Mouse (Mus musculus): ENCODE measurements around the gene Ift46. TPM values are rescaled to one million over a fixed set of nuclear protein-coding genes. Genes with fewer than 3 reads are reported as not detected.

Ift46 gene
- 23.6 and 24.5 TPM in 2 replicates for polyA plus RNA-seq (2015; fragmentation: Nextera tagmentation; extraction: Ambion mirVana)

DNA sequence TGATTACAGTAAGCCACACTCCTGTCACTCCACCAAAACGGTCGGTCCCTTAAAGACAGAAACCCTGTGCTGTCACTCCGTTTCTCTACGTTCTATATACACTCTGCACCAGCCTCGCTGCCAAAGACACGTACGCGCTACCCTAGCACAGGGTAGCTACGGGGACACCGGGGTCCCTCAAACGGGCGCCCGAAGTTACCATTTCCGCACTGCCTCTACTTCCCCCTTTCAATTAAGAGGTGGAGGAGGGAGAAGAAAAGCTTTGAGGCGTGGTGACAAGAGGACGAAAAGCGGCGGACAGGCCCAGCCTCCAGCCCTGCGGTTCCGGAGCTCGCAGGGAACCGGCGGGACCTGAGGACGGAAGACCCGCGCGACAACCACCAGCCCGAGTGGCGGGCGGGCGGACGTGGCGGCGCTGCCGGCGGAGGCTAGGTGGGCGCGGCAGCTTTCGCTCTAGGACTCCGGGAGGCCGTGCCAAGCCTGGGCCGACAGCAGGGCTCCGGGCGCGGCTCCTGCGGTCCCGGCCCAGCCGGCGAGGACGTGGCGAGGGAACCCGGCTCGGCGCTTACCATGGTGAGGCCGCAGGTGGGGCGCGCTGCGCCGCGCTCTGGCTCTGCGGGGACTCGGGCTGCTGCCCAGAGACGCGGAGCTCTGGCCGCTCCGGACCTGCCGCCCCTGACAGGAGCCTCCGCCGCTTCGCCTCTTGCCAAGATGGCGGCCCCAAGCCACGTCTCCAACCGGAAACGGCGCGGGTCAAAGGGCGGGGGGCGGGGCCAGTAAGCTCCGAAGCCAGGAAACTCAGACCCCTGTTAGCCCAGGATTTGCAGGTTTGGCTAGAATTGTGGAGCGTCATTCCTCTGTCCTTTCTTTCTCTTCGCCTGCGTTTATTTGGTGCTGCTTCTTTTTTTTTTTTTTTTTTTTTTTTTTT is at the start of gene Ift46, which contains the start of gene Arcn1:
Gene Ift46 (plus strand): TSS at position 808 of the 928 bp plus-strand sequence.
Gene Arcn1 (minus strand): TSS at position 745 of the 928 bp plus-strand sequence.
- Histone ChIP-seq H3K9me3 (ENCODE audit: low read length) (no peaks in the 10 kb centered on the region), H3K27ac (ENCODE audit: low read depth) (peak within 1 kb of the TSS; percentile 98), H3K27me3 (ENCODE audit: insufficient read depth, low read length) (no peaks in the 10 kb centered on the region), H3K4me3 (ENCODE audit: low read depth, low read length) (peak within 1 kb of the TSS; percentile 98), H3K36me3 (replicated peaks; ENCODE audit: insufficient read depth, low read length) (no peaks in the 10 kb centered on the region), H3K4me1 (ENCODE audit: insufficient read depth) (peaks cover 24% of the 10 kb centered on the region), H3K9ac (replicated peaks) (peak within 1 kb of the TSS; percentile 98), H3K4me2 (ENCODE audit: low read depth, low read length) (peak within 1 kb of the TSS; percentile 79)
- TF ChIP-seq CTCF (IDR thresholded peaks at IDR 0.05; ENCODE audit: low read depth), result no peak; the same call in 1 of the 2 replicates
- TF ChIP-seq EP300 (IDR thresholded peaks at IDR 0.05; ENCODE audit: low read depth), result no peak
- DNase-seq (peak; percentile 94), ATAC-seq (peak; percentile 92)
- WGBS (ENCODE audit: insufficient replicate concordance), result 1% methylated on average over 79 of the region's 82 CpGs

DNA sequence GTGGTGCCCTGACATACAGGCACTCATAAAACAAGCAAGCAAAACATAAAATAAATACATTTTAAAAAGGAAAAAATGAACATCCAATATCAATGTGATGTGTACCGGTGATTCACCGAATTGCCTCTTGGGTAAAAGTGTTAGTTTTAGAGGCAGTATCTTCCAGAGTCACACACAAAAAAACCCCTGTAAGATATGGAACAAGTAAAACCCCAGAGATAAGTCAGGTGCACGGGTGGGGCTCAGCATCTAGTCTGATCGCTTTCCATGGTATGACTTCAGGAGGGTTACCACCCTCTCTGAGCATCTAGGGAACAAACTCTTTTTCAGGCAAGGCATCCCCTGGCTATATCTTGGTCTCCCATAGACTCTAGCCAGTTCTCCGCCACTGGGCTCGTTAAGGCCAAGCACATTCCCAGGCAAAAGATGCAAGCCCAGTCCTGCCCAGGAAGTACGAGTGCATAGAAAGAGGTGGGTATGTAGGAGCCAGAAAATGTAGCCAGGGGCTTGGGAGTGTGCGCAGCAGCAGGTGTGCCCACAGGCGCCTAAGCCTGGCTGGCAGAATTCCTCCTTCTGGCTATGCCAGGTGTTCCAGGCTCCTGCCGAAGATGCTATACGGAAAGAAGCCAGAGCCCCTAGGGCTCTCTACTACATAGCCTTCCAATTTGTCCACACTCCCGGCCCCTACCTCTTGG is 48.6 kb upstream of the Ift46 start:
- Histone ChIP-seq H3K4me3 (ENCODE audit: low read depth, low read length) (no peak overlapping the region), H3K27me3 (ENCODE audit: insufficient read depth, low read length) (no peaks in the 10 kb centered on the region; the same call in 1 of the 2 replicates), H3K9ac (replicated peaks) (no peak overlapping the region), H3K4me2 (ENCODE audit: low read depth, low read length) (no peak overlapping the region), H3K27ac (ENCODE audit: low read depth) (no peak overlapping the region), H3K4me1 (ENCODE audit: insufficient read depth) (peaks cover 12% of the 10 kb centered on the region), H3K9me3 (ENCODE audit: low read length) (no peaks in the 10 kb centered on the region), H3K36me3 (replicated peaks; ENCODE audit: insufficient read depth, low read length) (no peaks in the 10 kb centered on the region)
- TF ChIP-seq CTCF (IDR thresholded peaks at IDR 0.05; ENCODE audit: low read depth) (no peak), EP300 (IDR thresholded peaks at IDR 0.05; ENCODE audit: low read depth) (no peak)
- ATAC-seq (no peak), DNase-seq (no peak)
- WGBS (ENCODE audit: insufficient replicate concordance), result 72% methylated on average over 12 of the region's 12 CpGs

DNA sequence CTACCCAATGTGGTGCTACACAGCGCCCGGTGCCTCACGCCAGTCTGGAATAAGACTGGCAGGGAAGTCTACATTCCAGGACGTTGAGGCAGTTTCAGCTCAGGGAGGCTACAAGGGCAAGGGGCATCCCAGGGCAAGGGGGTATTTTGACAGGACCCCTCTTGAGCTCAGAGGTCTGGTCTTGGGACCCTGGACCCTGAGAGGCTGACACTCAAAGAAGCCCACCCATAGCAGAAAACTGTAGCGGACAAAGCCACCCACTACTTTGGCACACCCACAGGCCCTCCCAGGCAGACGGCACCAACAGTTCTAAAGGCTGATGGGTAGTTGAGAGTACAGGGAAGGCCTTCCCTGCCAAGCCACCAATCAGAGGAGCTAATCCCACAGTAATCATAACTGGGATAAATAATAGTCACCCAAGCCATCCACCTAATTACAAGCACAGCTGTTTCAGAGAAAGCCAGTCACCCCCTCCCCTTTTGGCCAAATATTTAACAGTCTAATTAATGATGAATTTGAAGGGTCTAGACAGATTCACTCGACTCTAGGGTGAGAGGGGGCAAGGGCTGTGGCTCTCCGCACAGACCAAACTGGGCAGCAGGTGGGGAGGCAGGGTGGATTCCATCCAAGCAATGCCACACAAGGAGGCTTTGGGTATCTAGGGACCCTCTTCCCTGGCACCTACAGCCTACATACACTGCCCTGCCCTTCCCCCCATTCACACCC is 47.9 kb upstream of the Ift46 start:
- DNase-seq (no peak), ATAC-seq (no peak)
- H3K36me3 ChIP-seq (replicated peaks; ENCODE audit: insufficient read depth, low read length), result no peaks in the 10 kb centered on the region
- no peak overlapping the region for H3K9ac ChIP-seq (replicated peaks)
- H3K27me3 ChIP-seq (ENCODE audit: insufficient read depth, low read length), result no peaks in the 10 kb centered on the region; the same call in 1 of the 2 replicates
- no peak overlapping the region for H3K4me2 ChIP-seq (ENCODE audit: low read depth, low read length)
- H3K27ac ChIP-seq (ENCODE audit: low read depth), result no peak overlapping the region
- 81% methylated on average over 8 of the region's 8 CpGs for WGBS (ENCODE audit: insufficient replicate concordance)
- TF ChIP-seq EP300 (IDR thresholded peaks at IDR 0.05; ENCODE audit: low read depth) (no peak), CTCF (IDR thresholded peaks at IDR 0.05; ENCODE audit: low read depth) (no peak)
- no peak overlapping the region for H3K4me3 ChIP-seq (ENCODE audit: low read depth, low read length)
- H3K9me3 ChIP-seq (ENCODE audit: low read length), result no peaks in the 10 kb centered on the region
- H3K4me1 ChIP-seq (ENCODE audit: insufficient read depth), result peaks cover 12% of the 10 kb centered on the region

DNA sequence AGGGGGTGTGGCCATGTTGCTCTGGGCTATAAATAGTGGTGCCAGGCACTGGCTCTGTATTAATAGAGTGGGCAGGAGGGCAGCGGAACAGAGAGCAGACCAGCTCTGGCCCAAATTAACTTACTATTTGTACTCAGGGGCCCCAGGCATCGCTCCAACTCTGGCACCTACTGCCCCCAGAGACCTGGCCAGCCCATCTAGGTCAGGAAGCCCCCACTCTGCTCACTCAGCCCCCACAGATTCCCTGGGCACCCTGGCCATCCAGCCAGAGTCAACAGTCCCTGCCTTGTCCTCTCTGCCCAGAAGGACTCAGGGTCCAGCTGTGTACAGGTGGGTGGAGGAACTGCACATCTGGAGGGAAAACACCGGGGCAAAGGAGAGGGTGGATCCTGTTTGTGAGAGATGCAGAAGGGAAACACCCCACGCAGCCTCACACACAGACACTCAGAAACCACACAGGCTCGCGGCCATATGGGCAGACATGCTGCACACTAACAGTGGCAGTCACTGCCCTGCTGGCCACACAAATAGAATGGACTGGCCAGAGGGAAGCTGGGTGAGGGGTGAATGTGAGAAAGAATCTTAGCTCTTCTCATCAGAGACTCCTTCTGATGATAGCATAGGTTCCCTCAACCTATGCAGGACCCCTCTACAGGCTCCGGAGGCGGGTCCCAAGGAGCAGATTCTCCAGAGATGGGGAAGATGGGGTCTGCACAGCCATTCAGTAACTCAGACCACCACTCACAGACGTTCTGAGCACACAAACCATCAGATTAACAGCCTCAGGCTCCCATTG is 47.2 kb upstream of the Ift46 start:
- H3K4me2 ChIP-seq (ENCODE audit: low read depth, low read length), result peak overlapping the region; percentile 83
- DNase-seq (no peak), ATAC-seq (no peak)
- TF ChIP-seq EP300 (IDR thresholded peaks at IDR 0.05; ENCODE audit: low read depth), result no peak
- TF ChIP-seq CTCF (IDR thresholded peaks at IDR 0.05; ENCODE audit: low read depth), result no peak
- H3K27ac ChIP-seq (ENCODE audit: low read depth), result 0 out of 2 replicates have a peak overlapping the region, but pooled peaks have one; percentile 6
- no peaks in the 10 kb centered on the region; the same call in 1 of the 2 replicates for H3K27me3 ChIP-seq (ENCODE audit: insufficient read depth, low read length)
- H3K9me3 ChIP-seq (ENCODE audit: low read length), result no peaks in the 10 kb centered on the region
- no peaks in the 10 kb centered on the region for H3K36me3 ChIP-seq (replicated peaks; ENCODE audit: insufficient read depth, low read length)
- peaks cover 12% of the 10 kb centered on the region for H3K4me1 ChIP-seq (ENCODE audit: insufficient read depth)
- H3K4me3 ChIP-seq (ENCODE audit: low read depth, low read length), result peak overlapping the region; percentile 50
- 22% methylated on average over 9 of the region's 9 CpGs for WGBS (ENCODE audit: insufficient replicate concordance)
- H3K9ac ChIP-seq (replicated peaks), result peak overlapping the region; percentile 61

GRCm38 (mm10) chr9:44721154-44721876 is 46.4 kb upstream of the Ift46 start:
- no peaks in the 10 kb centered on the region; the same call in 1 of the 2 replicates for H3K27me3 ChIP-seq (ENCODE audit: insufficient read depth, low read length)
- H3K4me3 ChIP-seq (ENCODE audit: low read depth, low read length), result peak overlapping the region; percentile 50
- peak; percentile 86 for ATAC-seq
- TF ChIP-seq CTCF (IDR thresholded peaks at IDR 0.05; ENCODE audit: low read depth) (peak; percentile 46), EP300 (IDR thresholded peaks at IDR 0.05; ENCODE audit: low read depth) (no peak)
- H3K9me3 ChIP-seq (ENCODE audit: low read length), result no peaks in the 10 kb centered on the region
- H3K4me2 ChIP-seq (ENCODE audit: low read depth, low read length), result peak overlapping the region; percentile 83
- H3K4me1 ChIP-seq (ENCODE audit: insufficient read depth), result peaks cover 12% of the 10 kb centered on the region
- no peaks in the 10 kb centered on the region for H3K36me3 ChIP-seq (replicated peaks; ENCODE audit: insufficient read depth, low read length)
- peak; percentile 84 for DNase-seq
- H3K27ac ChIP-seq (ENCODE audit: low read depth), result 0 out of 2 replicates have a peak overlapping the region, but pooled peaks have one; percentile 6
- peak overlapping the region; percentile 61 for H3K9ac ChIP-seq (replicated peaks)
- 2% methylated on average over 40 of the region's 40 CpGs for WGBS (ENCODE audit: insufficient replicate concordance)

Measured in liver, postnatal 0 days (tissue).